Comparison of ENCODE assay signal across 19 mouse cellular contexts in the genomic region with DNA sequence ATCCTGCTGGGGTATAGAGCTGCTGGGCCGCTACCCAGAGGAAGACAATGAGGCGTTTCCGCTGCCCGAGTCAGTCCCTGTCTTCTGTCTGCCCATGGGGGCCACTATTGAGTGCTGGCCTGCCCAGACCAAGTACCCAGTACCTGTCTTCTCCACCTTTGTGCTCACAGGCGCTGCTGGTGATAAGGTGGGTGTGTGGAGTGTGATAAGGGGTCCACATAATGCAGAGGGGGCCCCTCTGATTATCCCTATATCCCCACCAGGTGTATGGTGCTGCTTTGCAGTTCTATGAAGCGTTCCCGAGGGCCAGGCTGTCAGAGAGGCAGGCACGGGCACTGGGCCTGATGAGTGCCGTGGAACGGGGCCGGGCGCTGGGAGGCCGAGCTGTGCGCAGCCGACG. TPM values are rescaled to one million over a fixed set of nuclear protein-coding genes. Genes with fewer than 3 reads are reported as not detected.
DNase-seq lines count a peak whose midpoint lies in the region; ATAC-seq and TF ChIP-seq lines count a peak whose summit lies in the region.
"Had no signal": no experiment of that assay in that cellular context is flagged by ENCODE, and none has a peak within 500 bp of the region (broad histone marks: within the 10 kb centered on the region; RNA-seq: fewer than 3 reads in every experiment).

No protein-coding gene starts in this region.

- H3K27ac ChIP-seq in embryonic facial prominence, embryonic 13.5 days: no peak overlapping the region
- H3K27ac ChIP-seq in embryonic facial prominence, embryonic 10.5 days (replicated peaks): no peak overlapping the region
- no peak overlapping the region for H3K27ac ChIP-seq in liver, embryonic 12.5 days
- no peak overlapping the region for H3K27ac ChIP-seq in liver, postnatal 0 days (ENCODE audit: low read depth)
- H3K27ac ChIP-seq: embryonic facial prominence, embryonic 12.5 days; embryonic facial prominence, embryonic 15.5 days; forebrain, embryonic 10.5 days; forebrain, embryonic 12.5 days had no signal

- peaks cover 40% of the 10 kb centered on the region for H3K36me3 ChIP-seq in embryonic facial prominence, embryonic 13.5 days
- peaks cover 62% of the 10 kb centered on the region for H3K36me3 ChIP-seq in embryonic facial prominence, embryonic 10.5 days (replicated peaks)
- H3K36me3 ChIP-seq in liver, embryonic 12.5 days: peaks cover 58% of the 10 kb centered on the region
- peaks cover 27% of the 10 kb centered on the region for H3K36me3 ChIP-seq in liver, postnatal 0 days (replicated peaks; ENCODE audit: insufficient read depth, low read length)

- TF ChIP-seq EP300 in liver, postnatal 0 days (IDR thresholded peaks at IDR 0.05; ENCODE audit: low read depth): no peak

- ATAC-seq in embryonic facial prominence, embryonic 13.5 days (ENCODE audit: insufficient number of reproducible peaks, insufficient read depth, low FRiP score, low TSS enrichment, low read depth): no peak
- no peak for ATAC-seq in liver, embryonic 12.5 days
- no peak for ATAC-seq in liver, postnatal 0 days
- ATAC-seq: forebrain, embryonic 14.5 days; forebrain, embryonic 16.5 days had no signal

- 89% methylated on average over 16 of the region's 16 CpGs for WGBS in embryonic facial prominence, embryonic 13.5 days
- 90% methylated on average over 16 of the region's 16 CpGs for whole genome bisulfite sequencing in embryonic facial prominence, embryonic 10.5 days
- WGBS in liver, embryonic 12.5 days (ENCODE audit: insufficient replicate concordance): 84% methylated on average over 16 of the region's 16 CpGs
- 90% methylated on average over 16 of the region's 16 CpGs for WGBS in liver, postnatal 0 days (ENCODE audit: insufficient replicate concordance)

- no peaks in the 10 kb centered on the region for H3K27me3 ChIP-seq in embryonic facial prominence, embryonic 13.5 days
- H3K27me3 ChIP-seq in embryonic facial prominence, embryonic 10.5 days (replicated peaks; ENCODE audit: low read depth, poor library complexity, severe bottlenecking): no peaks in the 10 kb centered on the region
- H3K27me3 ChIP-seq in liver, embryonic 12.5 days (replicated peaks): no peaks in the 10 kb centered on the region
- no peaks in the 10 kb centered on the region for H3K27me3 ChIP-seq in liver, postnatal 0 days (ENCODE audit: insufficient read depth, low read length)
- H3K27me3 ChIP-seq: embryonic facial prominence, embryonic 12.5 days; embryonic facial prominence, embryonic 15.5 days; forebrain, embryonic 12.5 days had no signal

- H3K9ac ChIP-seq in embryonic facial prominence, embryonic 13.5 days: peak overlapping the region; percentile 21; the same call in 1 of the 2 replicates
- H3K9ac ChIP-seq in liver, embryonic 12.5 days: 0 out of 2 replicates have a peak overlapping the region, but pooled peaks have one; percentile 8
- H3K9ac ChIP-seq in liver, postnatal 0 days (replicated peaks): no peak overlapping the region
- H3K9ac ChIP-seq: embryonic facial prominence, embryonic 12.5 days; embryonic facial prominence, embryonic 15.5 days; forebrain, embryonic 12.5 days had no signal

- no peak overlapping the region for H3K4me3 ChIP-seq in embryonic facial prominence, embryonic 13.5 days
- H3K4me3 ChIP-seq in embryonic facial prominence, embryonic 10.5 days: no peak overlapping the region
- no peak overlapping the region for H3K4me3 ChIP-seq in liver, embryonic 12.5 days
- H3K4me3 ChIP-seq in liver, postnatal 0 days (ENCODE audit: low read depth, low read length): no peak overlapping the region
- H3K4me3 ChIP-seq: embryonic facial prominence, embryonic 12.5 days; embryonic facial prominence, embryonic 15.5 days; erythroblast, embryonic 14.5 days; forebrain, embryonic 10.5 days; forebrain, embryonic 12.5 days had no signal

- H3K4me2 ChIP-seq in embryonic facial prominence, embryonic 13.5 days: no peak overlapping the region
- H3K4me2 ChIP-seq in liver, embryonic 12.5 days: no peak overlapping the region
- H3K4me2 ChIP-seq in liver, postnatal 0 days (ENCODE audit: low read depth, low read length): no peak overlapping the region
- H3K4me2 ChIP-seq: embryonic facial prominence, embryonic 12.5 days; embryonic facial prominence, embryonic 15.5 days; forebrain, embryonic 12.5 days had no signal

- peaks cover 15% of the 10 kb centered on the region for H3K4me1 ChIP-seq in embryonic facial prominence, embryonic 13.5 days
- peaks cover 33% of the 10 kb centered on the region for H3K4me1 ChIP-seq in embryonic facial prominence, embryonic 10.5 days
- peaks cover 46% of the 10 kb centered on the region for H3K4me1 ChIP-seq in liver, embryonic 12.5 days
- H3K4me1 ChIP-seq in liver, postnatal 0 days (ENCODE audit: insufficient read depth): peaks cover 27% of the 10 kb centered on the region

- TF ChIP-seq CTCF in liver, postnatal 0 days (IDR thresholded peaks at IDR 0.05; ENCODE audit: low read depth): no peak

- DNase-seq in cerebellum, adult 9-10 months: peak; percentile 27
- no peak for DNase-seq in cerebellum, adult 11 months
- DNase-seq in embryonic facial prominence, embryonic 10.5 days (ENCODE audit: low spot score): no peak
- no peak for DNase-seq in liver, postnatal 0 days
- DNase-seq: adrenal gland, adult 2 months; adrenal gland, postnatal 10 days; adrenal gland, postnatal 25 days; cerebellum, adult 18-20 months; cerebellum, postnatal 10 days; embryo, embryonic 11 days had no signal

- no peaks in the 10 kb centered on the region for H3K9me3 ChIP-seq in embryonic facial prominence, embryonic 13.5 days
- H3K9me3 ChIP-seq in embryonic facial prominence, embryonic 10.5 days: no peaks in the 10 kb centered on the region
- no peaks in the 10 kb centered on the region for H3K9me3 ChIP-seq in liver, embryonic 12.5 days (replicated peaks)
- H3K9me3 ChIP-seq in liver, postnatal 0 days (ENCODE audit: low read length): no peaks in the 10 kb centered on the region
- H3K9me3 ChIP-seq: embryonic facial prominence, embryonic 12.5 days; embryonic facial prominence, embryonic 15.5 days; forebrain, embryonic 10.5 days; forebrain, embryonic 12.5 days had no signal

RNA-seq across cellular contexts. Expression of a gene that starts 4.0 kb away (rescaled TPM):
- polyA plus RNA-seq in embryonic facial prominence, embryonic 13.5 days (2015; fragmentation: Nextera tagmentation; extraction: Ambion mirVana): 4.9 and 5.6 TPM in 2 replicates
- 4.3 and 5.3 TPM in 2 replicates for polyA plus RNA-seq in embryonic facial prominence, embryonic 10.5 days (2016; fragmentation: Nextera tagmentation; extraction: Ambion mirVana)
- 3.0 and 3.4 TPM in 2 replicates for polyA plus RNA-seq in liver, embryonic 12.5 days (2016; fragmentation: Nextera tagmentation; extraction: Ambion mirVana)
- polyA plus RNA-seq in liver, postnatal 0 days (2015; fragmentation: Nextera tagmentation; extraction: Ambion mirVana): 2.0 TPM in 2 replicates

RNA-seq across cellular contexts. Expression of a gene that starts 15.0 kb away (rescaled TPM):
- polyA plus RNA-seq in embryonic facial prominence, embryonic 13.5 days (2015; fragmentation: Nextera tagmentation; extraction: Ambion mirVana): 25.9 and 26.9 TPM in 2 replicates
- 26.1 and 26.8 TPM in 2 replicates for polyA plus RNA-seq in embryonic facial prominence, embryonic 10.5 days (2016; fragmentation: Nextera tagmentation; extraction: Ambion mirVana)
- polyA plus RNA-seq in liver, embryonic 12.5 days (2016; fragmentation: Nextera tagmentation; extraction: Ambion mirVana): 8.2 and 9.4 TPM in 2 replicates
- polyA plus RNA-seq in liver, postnatal 0 days (2015; fragmentation: Nextera tagmentation; extraction: Ambion mirVana): 6.6 and 7.9 TPM in 2 replicates

RNA-seq across cellular contexts. Expression of a gene that starts 21.0 kb away (rescaled TPM):
- 86.2 and 92.6 TPM in 2 replicates for polyA plus RNA-seq in embryonic facial prominence, embryonic 13.5 days (2015; fragmentation: Nextera tagmentation; extraction: Ambion mirVana)
- polyA plus RNA-seq in embryonic facial prominence, embryonic 10.5 days (2016; fragmentation: Nextera tagmentation; extraction: Ambion mirVana): 60.9 and 64.2 TPM in 2 replicates
- 30.7 and 33.1 TPM in 2 replicates for polyA plus RNA-seq in liver, embryonic 12.5 days (2016; fragmentation: Nextera tagmentation; extraction: Ambion mirVana)
- polyA plus RNA-seq in liver, postnatal 0 days (2015; fragmentation: Nextera tagmentation; extraction: Ambion mirVana): 41.7 and 54.0 TPM in 2 replicates

RNA-seq across cellular contexts. Expression of a gene that starts 24.0 kb away (rescaled TPM):
- polyA plus RNA-seq in embryonic facial prominence, embryonic 13.5 days (2015; fragmentation: Nextera tagmentation; extraction: Ambion mirVana): 19.0 and 24.5 TPM in 2 replicates
- 13.6 and 15.7 TPM in 2 replicates for polyA plus RNA-seq in embryonic facial prominence, embryonic 10.5 days (2016; fragmentation: Nextera tagmentation; extraction: Ambion mirVana)
- polyA plus RNA-seq in liver, embryonic 12.5 days (2016; fragmentation: Nextera tagmentation; extraction: Ambion mirVana): 5.1 and 6.0 TPM in 2 replicates
- 2.3 and 3.1 TPM in 2 replicates for polyA plus RNA-seq in liver, postnatal 0 days (2015; fragmentation: Nextera tagmentation; extraction: Ambion mirVana)

RNA-seq across cellular contexts. Expression of a gene that starts 25.7 kb away (rescaled TPM):
- polyA plus RNA-seq in embryonic facial prominence, embryonic 13.5 days (2015; fragmentation: Nextera tagmentation; extraction: Ambion mirVana): 8.9 and 9.1 TPM in 2 replicates
- 4.2 and 6.1 TPM in 2 replicates for polyA plus RNA-seq in embryonic facial prominence, embryonic 10.5 days (2016; fragmentation: Nextera tagmentation; extraction: Ambion mirVana)
- polyA plus RNA-seq in liver, embryonic 12.5 days (2016; fragmentation: Nextera tagmentation; extraction: Ambion mirVana): 0.56 and 0.66 TPM in 2 replicates
- 0.15 and 0.41 TPM in 2 replicates for polyA plus RNA-seq in liver, postnatal 0 days (2015; fragmentation: Nextera tagmentation; extraction: Ambion mirVana)
- polyA plus RNA-seq: erythroblast, embryonic 14.5 days had no signal
